Mouse (Mus musculus) thymus, adult 2 months (tissue): ENCODE measurements at regions not wholly inside any gene's neighbourhood (a gene's known extent, or its start where the extent isn't known, plus 50 kb on each side); places are given as distances from the start of the nearest gene placed in this dataset.

Experiments used
- DNase-seq: peaks from one replicate; pipeline ENCODE4 v3.0.0; 2021
- H3K27ac ChIP-seq: fragments of 200-500 bp; 2 replicates; pipeline ENCODE4 v1.5.1; 2012; ENCODE audit warnings: low read length, control low read depth; ENCODE audit not compliant: control insufficient read depth, insufficient read depth
- H3K27me3 ChIP-seq: fragments of 200-500 bp; 2 replicates; pipeline ENCODE4 v1.6.1; 2012; ENCODE audit warnings: mild to moderate bottlenecking, low read length, moderate library complexity, mixed read lengths; ENCODE audit not compliant: control insufficient read depth, insufficient read depth
- H3K36me3 ChIP-seq: fragments of 200-500 bp; 2 replicates; pipeline ENCODE4 v1.6.1; 2012; ENCODE audit warnings: mild to moderate bottlenecking, low read length, moderate library complexity; ENCODE audit not compliant: control insufficient read depth, insufficient read depth
- H3K4me1 ChIP-seq: fragments of 200-500 bp; replicated peaks from 2 replicates; pipeline ENCODE4 v1.6.1; 2012; ENCODE audit warnings: low read length; ENCODE audit not compliant: control insufficient read depth, insufficient read depth
- H3K4me3 ChIP-seq: fragments of 200-500 bp; 2 replicates; pipeline ENCODE4 v1.5.1; 2012; ENCODE audit warnings: mild to moderate bottlenecking, low read length, control low read depth, moderate library complexity; ENCODE audit not compliant: control insufficient read depth, insufficient read depth
- CTCF ChIP-seq: fragments of 200-500 bp; IDR thresholded peaks from 2 replicates; pipeline ENCODE4 v1.5.1; 2012; ENCODE audit warnings: mild to moderate bottlenecking, control low read depth, low read length, moderate library complexity, borderline replicate concordance; ENCODE audit not compliant: control insufficient read depth, poor library complexity, insufficient read depth; ENCODE audit errors: extremely low read depth
- POLR2A ChIP-seq: fragments of 200-500 bp; IDR thresholded peaks from 2 replicates; pipeline ENCODE4 v1.6.1; 2012; ENCODE audit warnings: mild to moderate bottlenecking, low read length, control low read depth, moderate library complexity; ENCODE audit not compliant: control insufficient read depth, poor library complexity, insufficient read depth; ENCODE audit errors: extremely low read depth
- WGBS: fragments of 180-500 bp; shearing (Covaris S2); methylation state at CpG from one replicate; pipeline ENCODE4 v1.1.7; 2018; 5-methylcytosine and 5-hydroxymethylcytosine counted together

DNA sequence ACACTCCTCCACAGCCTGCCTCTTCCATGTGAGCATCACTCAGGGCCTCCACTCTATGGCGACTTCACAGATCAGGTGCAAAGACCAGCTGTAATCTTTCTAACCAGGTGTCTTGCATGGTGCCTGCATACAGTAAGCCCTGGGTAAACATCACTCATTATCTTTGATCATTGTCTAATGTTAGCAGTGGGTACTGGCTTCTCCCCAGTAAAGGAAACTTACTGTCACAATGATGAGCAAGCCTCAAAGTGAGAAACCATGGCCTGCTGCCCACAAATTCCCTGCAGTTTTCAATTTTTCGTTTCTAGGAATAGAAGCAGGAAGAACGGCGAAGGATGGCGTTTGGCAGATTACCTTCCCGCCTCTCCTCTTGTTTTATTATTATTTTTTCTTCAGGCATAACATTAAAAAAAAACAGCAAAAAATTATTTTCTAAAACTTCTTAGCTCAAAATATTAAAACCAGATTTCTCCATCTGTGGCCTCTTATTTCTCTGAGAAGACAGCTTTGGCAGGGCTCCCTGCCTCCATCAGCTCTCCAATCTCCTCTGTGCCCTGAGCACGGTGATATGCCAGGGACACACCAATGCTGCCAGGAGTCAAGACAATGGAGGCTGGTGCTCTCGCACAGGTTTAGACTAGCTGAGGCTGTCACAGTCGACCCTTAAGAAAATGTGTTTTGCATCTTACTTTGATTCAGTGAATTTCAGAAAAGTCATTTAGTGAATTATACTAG lies 169.2 kb upstream of the Cxcl12 start:
- 87% methylated on average over 9 of the region's 9 CpGs for WGBS
- H3K36me3 ChIP-seq = no peaks in the 10 kb centered on the region
- no peaks in the 10 kb centered on the region for H3K4me1 ChIP-seq
- no peaks in the 10 kb centered on the region for H3K27me3 ChIP-seq
- TF ChIP-seq CTCF = no peak
- TF ChIP-seq POLR2A = no peak
- DNase-seq = no peak
- no peak overlapping the region for H3K27ac ChIP-seq
- no peak overlapping the region for H3K4me3 ChIP-seq

DNA sequence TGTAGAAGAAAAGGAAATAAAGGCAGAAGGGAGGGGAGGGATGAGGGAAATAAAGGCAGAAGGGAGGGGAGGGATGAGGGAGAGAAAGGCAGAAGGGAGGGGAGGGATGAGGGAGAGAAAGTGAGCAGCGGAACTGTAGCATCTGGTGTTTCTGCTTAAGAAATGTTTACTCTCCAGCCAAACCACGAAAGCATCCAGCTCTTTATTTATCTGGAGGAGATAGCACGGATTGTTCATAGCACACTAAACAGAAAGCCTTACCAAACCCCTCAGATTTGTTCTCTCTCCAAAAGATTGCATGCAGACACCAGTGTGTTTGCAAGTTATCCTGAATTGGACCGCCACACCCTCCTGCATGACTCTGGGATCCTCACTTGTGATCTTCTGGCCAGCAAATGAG lies 168.4 kb upstream of the Cxcl12 start:
- Histone ChIP-seq H3K4me3 (no peak overlapping the region), H3K36me3 (no peaks in the 10 kb centered on the region), H3K27me3 (no peaks in the 10 kb centered on the region), H3K27ac (no peak overlapping the region), H3K4me1 (no peaks in the 10 kb centered on the region)
- TF ChIP-seq POLR2A (no peak), CTCF (no peak)
- 74% methylated on average over 4 of the region's 4 CpGs for WGBS
- DNase-seq = no peak

DNA sequence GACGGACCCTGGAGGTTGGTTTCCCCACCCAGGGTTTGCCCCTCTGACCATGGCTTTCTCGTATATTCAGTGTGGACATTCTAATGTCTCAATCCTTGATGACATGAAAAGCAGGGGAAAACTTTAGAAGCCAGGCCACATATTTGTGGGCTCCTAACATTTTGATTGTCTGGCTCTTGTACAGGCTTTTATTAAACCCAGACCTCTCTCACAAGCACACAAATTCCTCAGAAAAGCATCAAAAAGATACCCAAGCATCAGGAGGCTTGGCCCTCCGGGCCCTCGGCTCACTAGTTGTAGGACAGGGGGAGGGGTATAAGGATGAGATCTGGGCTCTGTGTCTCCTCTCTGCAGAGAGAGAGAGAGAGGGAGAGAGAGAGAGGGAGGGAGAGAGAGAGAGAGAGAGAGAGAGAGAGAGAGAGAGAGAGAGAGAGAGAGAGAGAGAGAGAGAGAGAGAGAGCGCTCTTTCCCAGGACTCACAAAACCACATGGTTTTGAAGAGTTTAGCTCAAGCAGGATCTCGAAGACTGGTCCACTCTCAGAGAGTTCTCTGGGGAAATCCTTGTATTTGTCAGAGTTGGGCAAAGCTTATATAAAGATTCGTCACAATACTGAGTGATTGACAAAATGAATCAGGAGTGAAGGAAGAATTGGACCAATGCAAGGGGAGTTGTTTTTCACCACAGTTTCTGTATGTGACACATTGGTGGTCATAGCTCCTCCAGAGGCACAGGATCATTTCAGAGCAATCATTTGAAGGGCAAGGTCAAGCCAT lies 167.2 kb upstream of the Cxcl12 start:
- WGBS = 80% methylated on average over 7 of the region's 7 CpGs
- H3K27ac ChIP-seq = no peak overlapping the region
- TF ChIP-seq POLR2A = no peak
- no peak for TF ChIP-seq CTCF

DNA sequence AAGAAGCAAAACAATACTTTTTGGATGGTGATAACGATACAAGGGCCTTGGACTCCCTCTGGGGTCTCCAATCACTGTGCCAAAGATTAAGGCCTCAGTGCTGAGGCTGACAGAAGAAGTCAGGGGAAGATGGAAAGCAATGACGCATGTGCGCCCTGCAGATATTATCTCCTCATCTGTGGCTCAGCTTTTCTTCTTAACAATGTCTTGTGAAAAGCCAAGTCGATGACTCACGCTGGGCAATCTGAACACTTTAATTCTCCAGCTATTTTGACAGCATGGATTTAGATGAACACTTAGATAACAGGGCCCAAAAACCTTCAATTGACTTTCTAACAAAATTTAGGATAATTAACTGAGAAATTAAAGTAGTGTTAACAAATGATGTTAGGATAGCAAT lies 155.7 kb upstream of the Cxcl12 start:
- no peaks in the 10 kb centered on the region for H3K4me1 ChIP-seq
- WGBS = 81% methylated on average over 5 of the region's 5 CpGs
- DNase-seq = no peak
- H3K4me3 ChIP-seq = no peak overlapping the region
- no peak overlapping the region for H3K27ac ChIP-seq
- no peaks in the 10 kb centered on the region for H3K36me3 ChIP-seq
- H3K27me3 ChIP-seq = no peaks in the 10 kb centered on the region
- TF ChIP-seq POLR2A = no peak
- no peak for TF ChIP-seq CTCF

More for the DNA sequence above, 167.2 kb upstream of the Cxcl12 start:
- Histone ChIP-seq H3K36me3 (no peaks in the 10 kb centered on the region), H3K27me3 (no peaks in the 10 kb centered on the region), H3K4me1 (no peaks in the 10 kb centered on the region), H3K4me3 (no peak overlapping the region)
- no peak for DNase-seq

DNA sequence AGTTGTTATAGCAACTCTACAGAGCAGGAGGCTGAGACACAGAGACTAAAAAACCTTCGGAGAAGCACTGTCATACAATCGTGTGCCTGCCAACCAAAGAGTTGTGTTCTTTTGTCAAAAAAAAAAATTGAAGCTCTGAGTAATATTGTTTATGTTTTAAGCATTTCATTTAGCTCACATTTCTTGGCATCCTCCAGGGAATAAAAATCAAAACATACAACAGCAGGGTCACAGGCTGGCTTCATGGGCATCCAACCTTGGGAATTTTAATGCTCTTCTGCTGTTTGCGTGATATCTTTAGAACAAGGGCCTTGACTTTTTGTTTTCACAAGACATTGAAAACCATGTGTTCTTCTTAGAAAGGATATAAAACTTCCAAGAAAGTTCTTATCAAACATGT lies 152.9 kb upstream of the Cxcl12 start:
- Histone ChIP-seq H3K27ac (no peak overlapping the region), H3K4me1 (no peaks in the 10 kb centered on the region), H3K36me3 (no peaks in the 10 kb centered on the region), H3K27me3 (no peaks in the 10 kb centered on the region), H3K4me3 (no peak overlapping the region)
- no peak for DNase-seq
- WGBS = 93% methylated on average over 3 of the region's 3 CpGs
- TF ChIP-seq POLR2A (no peak), CTCF (no peak)

DNA sequence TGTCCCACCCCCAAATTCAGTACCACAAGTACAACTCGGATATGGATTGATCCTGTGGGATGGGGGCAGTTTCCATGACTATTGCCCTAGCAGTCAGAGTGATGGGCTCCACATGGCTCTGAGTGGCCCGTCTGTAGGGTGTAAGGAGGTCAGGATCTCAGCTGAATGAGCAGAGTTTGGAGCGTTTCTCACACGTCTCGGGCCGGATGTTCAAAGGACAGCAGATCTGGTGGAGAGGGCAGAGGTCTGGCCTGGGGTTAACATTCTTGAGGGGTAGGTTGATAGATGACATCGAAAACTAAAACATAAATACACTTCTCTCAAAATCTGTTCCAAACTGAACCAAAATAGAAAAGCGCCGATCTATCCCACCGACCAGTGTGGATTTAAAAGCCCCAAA lies 146.5 kb upstream of the Cxcl12 start:
- 87% methylated on average over 10 of the region's 10 CpGs for WGBS
- no peak for DNase-seq
- Histone ChIP-seq H3K27ac (no peak overlapping the region), H3K27me3 (no peaks in the 10 kb centered on the region), H3K4me1 (no peaks in the 10 kb centered on the region), H3K36me3 (no peaks in the 10 kb centered on the region), H3K4me3 (no peak overlapping the region)
- TF ChIP-seq CTCF = no peak
- TF ChIP-seq POLR2A = no peak
